Mouse (Mus musculus) monocyte, adult 5-6 weeks (primary cell): Measurements from ENCODE around the gene Poc1a. TPM values are rescaled to one million over a fixed set of nuclear protein-coding genes. Genes with fewer than 3 reads are reported as not detected.
A peak's percentile ranks its signal among the peaks of the same experiment; 100 is the strongest.

Experiments used
- ATAC-seq: fragments of 153-309, 156-312 bp; replicated peaks from 2 replicates; pipeline ENCODE4 v1.8.0; 2017; ENCODE audit warnings: mild to moderate bottlenecking; ENCODE audit not compliant: low TSS enrichment, insufficient number of reproducible peaks, severe bottlenecking, poor library complexity, low FRiP score
- total RNA-seq: library from RNA; stranded (forward); fragments of 200-1000, 200-491, 200-594 nt; gene quantifications from 3 replicates; pipeline ENCODE4 v1.2.3, GENCODE M21; 2017

Poc1a gene
- total RNA-seq, 1 experiment from 2014 or later = 0.38 TPM

- ATAC-seq = no peak
Observed at GRCm38 (mm10) chr9:106261491-106261890, 19.4 kb upstream of the Poc1a start.

- no peak for ATAC-seq
Observed at GRCm38 (mm10) chr9:106262075-106262474, 18.8 kb upstream of the Poc1a start.

DNA sequence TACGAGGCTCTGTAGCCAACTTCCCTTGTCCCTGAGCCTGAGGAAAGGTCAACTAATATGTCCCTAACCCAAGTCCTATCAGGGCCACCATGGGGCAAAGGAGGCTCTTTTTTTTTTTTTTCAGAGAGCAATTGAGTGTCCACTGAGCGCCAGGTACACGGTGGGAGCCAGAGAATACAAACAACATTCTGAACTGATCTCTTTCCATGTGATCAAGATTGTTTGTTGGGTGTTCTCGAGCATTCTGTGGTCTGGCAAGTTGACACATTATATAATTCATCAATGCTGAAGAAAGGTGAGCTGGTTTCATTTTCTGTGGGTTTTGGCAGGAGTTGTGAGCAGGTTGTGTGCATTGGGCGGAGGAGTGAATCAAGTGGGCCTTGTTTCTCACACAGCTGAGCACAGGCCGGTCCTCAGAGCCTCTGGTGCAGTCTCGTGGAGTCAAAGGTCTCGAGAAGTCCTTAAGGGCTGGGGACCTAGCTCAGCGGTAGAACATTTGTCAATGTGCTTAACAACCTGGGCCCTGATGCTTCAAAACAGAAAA lies 17.4 kb upstream of the Poc1a start:
- ATAC-seq = no peak

DNA sequence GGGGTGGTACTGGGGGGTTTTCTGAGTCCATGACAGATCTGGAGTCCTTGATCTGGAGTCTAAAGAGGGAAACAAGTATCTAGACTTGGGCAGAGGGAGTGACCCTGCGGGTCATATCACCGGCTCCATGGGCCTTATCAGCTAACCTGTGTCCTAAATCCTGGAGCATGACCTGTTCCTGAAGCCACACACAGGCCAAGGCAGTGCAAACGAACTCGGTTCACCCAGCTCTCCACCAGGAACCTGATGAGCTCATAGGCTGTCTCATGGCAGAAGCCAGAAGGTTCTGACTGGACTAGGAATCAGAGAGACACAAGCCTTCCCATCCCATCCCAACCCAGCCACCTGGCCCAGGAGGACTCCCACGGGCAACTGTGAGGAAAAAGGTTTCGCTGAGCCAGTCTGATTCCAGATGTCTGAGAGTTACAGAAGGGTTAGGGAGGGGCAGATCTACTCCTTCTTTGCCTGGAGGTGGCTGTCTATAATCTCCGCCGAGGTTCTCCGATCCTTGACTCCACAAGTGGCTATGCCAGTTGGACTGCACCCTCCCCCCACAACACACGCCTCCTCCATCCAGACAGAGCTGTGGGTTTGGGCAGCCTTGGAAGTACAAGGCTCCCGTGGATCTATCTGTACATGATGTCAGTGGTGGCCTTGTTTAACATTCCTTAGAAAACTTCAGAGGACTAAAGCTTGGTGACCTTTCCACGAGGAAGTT lies 15.3 kb upstream of the Poc1a start:
- no peak for ATAC-seq

- no peak for ATAC-seq
Observed at GRCm38 (mm10) chr9:106266936-106267657, 13.8 kb upstream of the Poc1a start.

DNA sequence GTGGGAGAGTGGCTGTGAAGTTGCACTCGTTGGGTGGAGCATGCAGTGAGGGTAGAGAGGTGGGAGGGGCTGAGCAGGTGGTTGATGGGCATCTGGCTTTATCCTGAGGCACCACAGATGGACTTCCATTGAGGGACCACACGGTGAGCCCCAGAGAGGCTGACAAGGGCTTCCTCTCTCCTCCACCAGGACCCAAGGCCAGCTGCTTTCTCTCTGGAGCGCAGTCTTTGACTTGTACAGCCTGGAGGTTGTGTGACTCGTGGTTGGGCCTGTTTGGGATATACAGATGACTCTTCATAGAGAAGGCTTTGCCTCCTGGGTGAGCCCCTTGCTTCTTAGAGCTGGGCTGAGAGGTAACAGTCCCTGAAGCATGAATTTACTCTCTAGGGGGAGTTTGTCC lies 12.4 kb upstream of the Poc1a start:
- no peak for ATAC-seq

- no peak for ATAC-seq
Observed at GRCm38 (mm10) chr9:106269076-106269788, 11.6 kb upstream of the Poc1a start.

DNA sequence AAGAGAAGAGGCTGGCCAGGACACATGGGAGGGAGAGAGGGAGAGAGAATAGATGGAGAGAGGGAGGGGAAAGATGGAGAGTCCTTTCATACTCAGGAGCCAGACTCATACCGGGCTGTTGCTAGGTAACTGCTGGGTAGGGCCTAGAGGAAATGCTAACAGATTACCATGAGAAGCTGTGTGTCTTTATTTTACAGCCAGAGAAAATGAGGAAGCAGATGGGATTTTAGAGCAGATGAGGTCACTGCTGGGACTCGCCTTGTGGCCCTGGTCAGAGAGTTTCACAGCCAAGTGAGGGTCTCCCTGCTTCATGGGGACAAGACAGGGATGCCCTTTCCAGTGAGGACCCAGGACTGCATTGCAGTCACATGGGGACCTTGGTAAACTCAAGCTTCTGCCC lies 11.0 kb upstream of the Poc1a start:
- peak; percentile 64 for ATAC-seq

DNA sequence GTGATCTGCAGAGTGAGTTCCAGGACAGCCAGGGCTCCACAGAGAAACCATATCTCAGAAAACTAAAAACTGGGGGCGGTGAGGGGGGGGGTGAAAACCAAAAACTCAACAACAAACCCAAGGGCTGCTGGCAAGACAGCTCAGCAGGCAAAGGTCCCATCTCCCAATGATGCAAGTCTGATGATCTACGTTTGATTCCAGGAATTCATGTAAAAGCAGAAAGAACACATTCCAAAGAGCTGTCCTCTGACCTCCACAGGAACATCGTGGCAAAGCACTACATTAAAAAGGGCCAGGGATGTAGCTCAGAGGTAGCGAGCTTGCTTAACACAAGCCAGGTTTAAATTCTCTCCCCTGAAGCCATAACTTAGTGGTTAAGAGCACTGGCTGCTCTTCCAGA lies 10.2 kb upstream of the Poc1a start:
- no peak for ATAC-seq

DNA sequence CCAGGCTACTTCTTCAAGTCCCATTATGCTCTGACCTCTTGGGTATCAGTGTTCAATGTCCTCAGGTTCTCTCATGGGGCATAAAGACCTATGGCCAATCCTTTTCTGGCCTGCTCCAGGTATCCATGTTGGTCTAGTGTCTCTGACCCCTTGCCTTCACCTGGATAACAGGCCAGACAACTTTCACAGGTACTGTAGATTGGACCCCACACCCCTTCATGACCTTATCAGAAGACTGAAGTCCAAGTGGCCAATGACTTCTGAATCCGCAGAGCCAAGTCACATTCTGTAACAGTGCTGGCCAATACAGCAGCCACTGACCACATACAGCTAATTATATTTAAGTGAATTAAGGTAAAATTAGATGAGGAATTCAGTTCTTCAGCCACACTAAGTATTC lies 8.6 kb upstream of the Poc1a start:
- no peak for ATAC-seq

DNA sequence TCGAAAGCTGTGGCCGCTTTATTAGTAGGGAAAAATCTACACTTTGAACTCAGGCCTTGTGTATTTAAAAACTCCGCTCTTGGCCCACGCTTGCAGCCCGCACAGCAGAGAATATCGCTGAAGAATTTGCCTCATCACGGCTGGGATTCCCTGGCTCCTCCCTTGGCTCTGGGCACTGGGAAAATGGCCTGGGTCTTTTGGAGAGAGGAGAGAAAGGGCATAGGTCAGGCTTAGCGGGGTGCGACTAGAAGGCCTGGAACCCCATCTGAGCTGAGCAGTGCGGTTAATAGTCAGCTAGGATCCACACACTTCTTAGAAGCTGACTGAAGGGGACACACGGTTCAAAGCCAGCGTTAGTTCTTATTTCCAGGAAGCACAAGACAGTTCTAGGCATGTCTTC lies 7.6 kb upstream of the Poc1a start:
- no peak for ATAC-seq

GRCm38 (mm10) chr9:106273791-106274190 lies 7.1 kb upstream of the Poc1a start:
- ATAC-seq = no peak

GRCm38 (mm10) chr9:106274652-106275180 lies 6.1 kb upstream of the Poc1a start:
- no peak for ATAC-seq

DNA sequence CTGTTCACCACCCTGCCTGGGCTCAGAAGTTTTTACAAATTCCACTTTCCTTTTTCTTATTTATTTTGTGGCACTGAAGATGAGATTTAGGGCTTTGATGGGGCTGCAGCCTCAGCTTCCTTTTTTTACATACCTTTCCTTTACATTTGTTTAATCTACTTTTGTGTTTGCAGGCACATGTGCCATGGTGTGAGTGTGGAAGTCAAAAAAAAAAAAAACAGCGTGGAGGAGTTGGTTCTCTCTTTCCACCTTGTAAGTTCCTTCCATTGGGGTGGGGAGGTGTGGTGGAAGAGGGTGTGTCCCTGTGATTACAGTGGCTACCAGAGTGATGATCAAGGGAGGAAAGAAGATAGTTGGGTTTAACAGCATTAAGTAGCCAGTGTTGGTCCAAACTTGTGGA lies 5.1 kb upstream of the Poc1a start:
- ATAC-seq = no peak

- ATAC-seq = peak; percentile 45
Observed at GRCm38 (mm10) chr9:106280386-106280785, 475 bp upstream of the Poc1a start.

DNA sequence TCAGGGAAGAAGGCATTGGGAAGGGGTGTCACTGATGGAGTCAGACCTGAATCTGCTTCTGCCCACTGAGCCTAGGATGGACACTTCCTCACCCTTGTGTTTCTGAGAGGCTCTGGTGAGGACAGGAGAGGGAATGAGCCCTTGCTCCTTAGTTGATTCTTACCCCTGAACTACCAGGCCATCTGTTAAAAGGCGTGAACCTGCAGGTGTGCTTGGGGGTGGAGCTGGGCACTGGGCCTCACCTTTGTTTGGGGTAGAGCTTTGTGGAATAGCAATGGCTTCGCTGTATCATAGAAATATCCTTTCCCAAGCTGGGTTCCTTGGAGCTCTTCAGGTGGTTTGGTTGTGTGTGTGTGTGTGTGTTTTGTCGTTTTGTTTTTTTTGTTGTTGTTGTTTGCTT lies 1.2 kb downstream of the Poc1a start:
- no peak for ATAC-seq

DNA sequence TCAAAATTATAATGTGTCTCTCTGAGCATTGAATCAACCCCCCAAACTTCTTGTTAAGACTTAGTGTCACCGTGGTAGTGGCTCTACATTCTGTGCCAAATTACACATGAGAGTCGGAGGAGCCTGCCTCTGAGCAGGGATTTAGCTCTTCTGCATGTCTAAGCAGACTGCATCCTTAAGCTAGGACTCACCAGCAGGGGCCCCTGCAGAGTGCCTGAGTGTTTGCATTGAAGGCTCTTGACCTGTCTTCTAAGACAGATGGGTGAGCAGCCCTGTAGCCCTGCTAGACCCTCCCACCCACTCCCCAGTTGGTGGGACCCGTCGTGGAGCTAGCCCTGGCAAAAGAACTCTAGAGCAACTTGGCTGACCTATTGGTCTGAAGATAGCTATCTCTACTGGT lies 6.3 kb downstream of the Poc1a start:
- no peak for ATAC-seq

GRCm38 (mm10) chr9:106288864-106289263 lies 8.0 kb downstream of the Poc1a start:
- ATAC-seq = peak; percentile 49; the same call in 1 of the 2 replicates

- no peak for ATAC-seq
Observed at GRCm38 (mm10) chr9:106289841-106290240, 9.0 kb downstream of the Poc1a start.
